Mouse (Mus musculus) lung, postnatal 0 days (tissue): ENCODE results near the gene Ubald1. TPM values are rescaled to one million over a fixed set of nuclear protein-coding genes. Genes with fewer than 3 reads are reported as not detected.
A peak's percentile ranks its signal among the peaks of the same experiment; 100 is the strongest.

Experiments
- ATAC-seq: fragments of 200-750 bp; cut with Nextera tagmentation; 2 replicates; pipeline ENCODE4 v1.8.0; 2017; ENCODE audit warnings: moderate library complexity
- DNase-seq: peaks from one replicate; pipeline ENCODE4 v3.0.0-alpha.2; 2016; ENCODE audit warnings: low spot score
- H3K27ac ChIP-seq: fragments of 300-500 bp; sonication (generic); 2 replicates; pipeline ENCODE4 v1.5.1; 2014; ENCODE audit warnings: antibody characterized with exemption, mild to moderate bottlenecking, low read length, mixed read lengths
- H3K27me3 ChIP-seq: fragments of 300-500 bp; sonication (generic); replicated peaks from 2 replicates; pipeline ENCODE4 v1.6.1; 2014; ENCODE audit warnings: low read length, mixed read lengths; ENCODE audit not compliant: insufficient read depth
- H3K36me3 ChIP-seq: fragments of 300-500 bp; sonication (generic); 2 replicates; pipeline ENCODE4 v1.6.1; 2014; ENCODE audit warnings: low read length, mixed read lengths; ENCODE audit not compliant: insufficient read depth
- H3K4me1 ChIP-seq: fragments of 300-500 bp; sonication (generic); 2 replicates; pipeline ENCODE4 v1.6.1; 2014; ENCODE audit warnings: antibody characterized with exemption, low read depth, low read length, mixed read lengths; ENCODE audit not compliant: insufficient read depth
- H3K4me2 ChIP-seq: fragments of 300-500 bp; sonication (generic); replicated peaks from 2 replicates; pipeline ENCODE4 v1.6.1; 2014; ENCODE audit warnings: low read depth, mild to moderate bottlenecking, low read length, moderate library complexity, mixed read lengths
- H3K4me3 ChIP-seq: fragments of 300-500 bp; sonication (generic); 2 replicates; pipeline ENCODE4 v1.5.1; 2014; ENCODE audit warnings: low read depth, low read length
- H3K9ac ChIP-seq: fragments of 300-500 bp; sonication (generic); replicated peaks from 2 replicates; pipeline ENCODE4 v1.6.1; 2014; ENCODE audit warnings: low read depth, mild to moderate bottlenecking
- H3K9me3 ChIP-seq: fragments of 300-500 bp; sonication (generic); 2 replicates; pipeline ENCODE4 v1.6.1; 2016; ENCODE audit warnings: low read length, mixed read lengths
- CTCF ChIP-seq: IDR thresholded peaks from 2 replicates; pipeline ENCODE4 v1.5.1; 2016; ENCODE audit warnings: antibody characterized with exemption, mild to moderate bottlenecking
- EP300 ChIP-seq: IDR thresholded peaks from 2 replicates; pipeline ENCODE4 v1.6.1; 2016; ENCODE audit warnings: antibody characterized with exemption, mild to moderate bottlenecking, control low read depth
- WGBS: fragments of 180-500 bp; shearing (Covaris S2); extraction: QIAGEN DNeasy Blood & Tissue Kit; methylation state at CpG from one replicate; pipeline ENCODE4 v1.1.7; 2014; 5-methylcytosine and 5-hydroxymethylcytosine counted together
- polyA plus RNA-seq: library from polyadenylated mRNA; unstranded; fragments of >200 nt; fragmentation: Nextera tagmentation; extraction: Ambion mirVana; gene quantifications from 2 replicates; pipeline ENCODE4 v1.2.1, GENCODE M21; 2015

Gene Ubald1
- polyA plus RNA-seq, 1 experiment from 2014 or later, result 39.5 TPM

- H3K9ac ChIP-seq, result no peak overlapping the region
- no peaks in the 10 kb centered on the region for H3K9me3 ChIP-seq
- no peaks in the 10 kb centered on the region for H3K27me3 ChIP-seq
- DNase-seq, result no peak
- peaks cover 16% of the 10 kb centered on the region for H3K4me1 ChIP-seq
- H3K4me2 ChIP-seq, result no peak overlapping the region
- no peak overlapping the region for H3K4me3 ChIP-seq
- no peak overlapping the region for H3K27ac ChIP-seq
- no peak for ATAC-seq
- 74% methylated on average over 2 of the region's 2 CpGs for WGBS
- TF ChIP-seq CTCF, result no peak
- no peak for TF ChIP-seq EP300
- peaks cover 31% of the 10 kb centered on the region for H3K36me3 ChIP-seq
These were observed 36.5 kb upstream of the Ubald1 start for GRCm38 (mm10) chr16:4916608-4917007.

GRCm38 (mm10) chr16:4915931-4916330, 35.8 kb upstream of the Ubald1 start:
- no peak overlapping the region for H3K27ac ChIP-seq
- H3K9me3 ChIP-seq, result no peaks in the 10 kb centered on the region
- H3K4me2 ChIP-seq, result no peak overlapping the region
- peaks cover 37% of the 10 kb centered on the region for H3K36me3 ChIP-seq
- TF ChIP-seq CTCF, result no peak
- no peak for TF ChIP-seq EP300
- H3K4me1 ChIP-seq, result peaks cover 16% of the 10 kb centered on the region
- 76% methylated on average over 3 of the region's 3 CpGs for WGBS
- DNase-seq, result no peak
- H3K9ac ChIP-seq, result no peak overlapping the region
- no peak overlapping the region for H3K4me3 ChIP-seq
- no peak for ATAC-seq
- no peaks in the 10 kb centered on the region for H3K27me3 ChIP-seq

GRCm38 (mm10) chr16:4913783-4914735, 33.9 kb upstream of the Ubald1 start:
- Histone ChIP-seq H3K4me2 (peak overlapping the region; percentile 28), H3K9ac (no peak overlapping the region), H3K9me3 (no peaks in the 10 kb centered on the region), H3K4me1 (peaks cover 16% of the 10 kb centered on the region), H3K27ac (peak overlapping the region; percentile 93), H3K27me3 (no peaks in the 10 kb centered on the region), H3K36me3 (peaks cover 34% of the 10 kb centered on the region), H3K4me3 (no peak overlapping the region)
- ATAC-seq, result peak; percentile 88
- 28% methylated on average over 12 of the region's 12 CpGs for WGBS
- peak; percentile 96 for DNase-seq
- TF ChIP-seq CTCF, result peak; percentile 99
- TF ChIP-seq EP300, result no peak; the same call in none of the 2 replicates

- DNase-seq (peak; percentile 85), ATAC-seq (peak; percentile 61)
- H3K27ac ChIP-seq, result peak overlapping the region; percentile 93
- H3K4me2 ChIP-seq, result peak overlapping the region; percentile 28
- 52% methylated on average over 11 of the region's 11 CpGs for WGBS
- H3K9me3 ChIP-seq, result no peaks in the 10 kb centered on the region
- H3K4me3 ChIP-seq, result no peak overlapping the region
- peak; percentile 39 for TF ChIP-seq CTCF
- TF ChIP-seq EP300, result peak; percentile 35; the same call in 1 of the 2 replicates
- H3K36me3 ChIP-seq, result peaks cover 34% of the 10 kb centered on the region
- H3K9ac ChIP-seq, result no peak overlapping the region
- H3K27me3 ChIP-seq, result no peaks in the 10 kb centered on the region
- peaks cover 16% of the 10 kb centered on the region for H3K4me1 ChIP-seq
These were observed 33.0 kb upstream of the Ubald1 start for GRCm38 (mm10) chr16:4912907-4913782.

GRCm38 (mm10) chr16:4912074-4912648, 32.0 kb upstream of the Ubald1 start:
- DNase-seq (no peak), ATAC-seq (no peak)
- Histone ChIP-seq H3K4me1 (peaks cover 16% of the 10 kb centered on the region), H3K27ac (peak overlapping the region; percentile 93), H3K36me3 (peaks cover 34% of the 10 kb centered on the region), H3K4me2 (no peak overlapping the region), H3K27me3 (no peaks in the 10 kb centered on the region), H3K9me3 (no peaks in the 10 kb centered on the region), H3K4me3 (no peak overlapping the region), H3K9ac (no peak overlapping the region)
- 74% methylated on average over 10 of the region's 10 CpGs for WGBS
- TF ChIP-seq CTCF, result no peak
- no peak for TF ChIP-seq EP300
